Mouse (Mus musculus) thymus, adult 2 months (tissue): ENCODE data around the gene Fut7.

ENCODE experiments used
- CTCF ChIP-seq: fragments of 200-500 bp; IDR thresholded peaks from 2 replicates; pipeline ENCODE4 v1.5.1; 2012; ENCODE audit warnings: mild to moderate bottlenecking, control low read depth, low read length, moderate library complexity, borderline replicate concordance; ENCODE audit not compliant: control insufficient read depth, poor library complexity, insufficient read depth; ENCODE audit errors: extremely low read depth
- POLR2A ChIP-seq: fragments of 200-500 bp; IDR thresholded peaks from 2 replicates; pipeline ENCODE4 v1.6.1; 2012; ENCODE audit warnings: mild to moderate bottlenecking, low read length, control low read depth, moderate library complexity; ENCODE audit not compliant: control insufficient read depth, poor library complexity, insufficient read depth; ENCODE audit errors: extremely low read depth

GRCm38 (mm10) chr2:25452951-25453350, 29.9 kb downstream of the Fut7 start:
- no peak for TF ChIP-seq CTCF
- no peak for TF ChIP-seq POLR2A
